Mouse (Mus musculus): ENCODE results near the gene Mdm2. TPM values are rescaled to one million over a fixed set of nuclear protein-coding genes. Genes with fewer than 3 reads are reported as not detected.

Mdm2 gene
- polyA plus RNA-seq, 1 experiment from 2014 or later = 22.0 TPM

GRCm38 (mm10) chr10:117732962-117733592, 22.5 kb upstream of the Mdm2 start:
- Histone ChIP-seq H3K4me1 (replicated peaks; ENCODE audit: insufficient read depth, low read length) (no peaks in the 10 kb centered on the region), H3K9me3 (replicated peaks; ENCODE audit: low read length) (no peaks in the 10 kb centered on the region), H3K4me2 (ENCODE audit: low read length) (no peak overlapping the region), H3K4me3 (replicated peaks; ENCODE audit: low read depth, low read length) (no peak overlapping the region), H3K27ac (no peak overlapping the region), H3K36me3 (ENCODE audit: insufficient read depth, low read length) (peaks cover 6% of the 10 kb centered on the region; the same call in 1 of the 2 replicates), H3K27me3 (ENCODE audit: insufficient read depth, low read length) (no peaks in the 10 kb centered on the region), H3K9ac (ENCODE audit: low read depth, low read length) (no peak overlapping the region)
- WGBS = 87% methylated on average over 14 of the region's 14 CpGs
- ATAC-seq (replicated peaks; ENCODE audit: low FRiP score, low read depth) (no peak), DNase-seq (ENCODE audit: low spot score) (no peak)
- no peak for TF ChIP-seq CTCF (IDR thresholded peaks at IDR 0.05; ENCODE audit: low read depth)

- Histone ChIP-seq H3K4me3 (replicated peaks; ENCODE audit: low read depth, low read length) (no peak overlapping the region), H3K9ac (ENCODE audit: low read depth, low read length) (no peak overlapping the region), H3K4me2 (ENCODE audit: low read length) (no peak overlapping the region), H3K27ac (no peak overlapping the region), H3K36me3 (ENCODE audit: insufficient read depth, low read length) (peaks cover 6% of the 10 kb centered on the region; the same call in 1 of the 2 replicates), H3K27me3 (ENCODE audit: insufficient read depth, low read length) (no peaks in the 10 kb centered on the region), H3K9me3 (replicated peaks; ENCODE audit: low read length) (no peaks in the 10 kb centered on the region), H3K4me1 (replicated peaks; ENCODE audit: insufficient read depth, low read length) (no peaks in the 10 kb centered on the region)
- TF ChIP-seq CTCF (IDR thresholded peaks at IDR 0.05; ENCODE audit: low read depth) = no peak
- no peak for ATAC-seq (replicated peaks; ENCODE audit: low FRiP score, low read depth)
- 94% methylated on average over 5 of the region's 5 CpGs for WGBS
- DNase-seq (ENCODE audit: low spot score) = no peak
Observed at GRCm38 (mm10) chr10:117732184-117732583, 21.6 kb upstream of the Mdm2 start.

GRCm38 (mm10) chr10:117731244-117732101, 20.9 kb upstream of the Mdm2 start:
- H3K4me3 ChIP-seq (replicated peaks; ENCODE audit: low read depth, low read length) = no peak overlapping the region
- DNase-seq (ENCODE audit: low spot score) = peak; percentile 81
- H3K9me3 ChIP-seq (replicated peaks; ENCODE audit: low read length) = no peaks in the 10 kb centered on the region
- TF ChIP-seq CTCF (IDR thresholded peaks at IDR 0.05; ENCODE audit: low read depth) = peak; percentile 85
- 46% methylated on average over 14 of the region's 15 CpGs for WGBS
- peak overlapping the region; percentile 21; the same call in 1 of the 2 replicates for H3K4me2 ChIP-seq (ENCODE audit: low read length)
- H3K9ac ChIP-seq (ENCODE audit: low read depth, low read length) = no peak overlapping the region
- H3K27ac ChIP-seq = no peak overlapping the region
- ATAC-seq (replicated peaks; ENCODE audit: low FRiP score, low read depth) = 0 out of 2 replicates have a peak, but pooled peaks have one; percentile 38
- H3K4me1 ChIP-seq (replicated peaks; ENCODE audit: insufficient read depth, low read length) = no peaks in the 10 kb centered on the region
- H3K36me3 ChIP-seq (ENCODE audit: insufficient read depth, low read length) = peaks cover 5% of the 10 kb centered on the region; the same call in 1 of the 2 replicates
- H3K27me3 ChIP-seq (ENCODE audit: insufficient read depth, low read length) = no peaks in the 10 kb centered on the region

GRCm38 (mm10) chr10:117730637-117731203, 20.2 kb upstream of the Mdm2 start:
- WGBS = 93% methylated on average over 12 of the region's 12 CpGs
- Histone ChIP-seq H3K4me3 (replicated peaks; ENCODE audit: low read depth, low read length) (no peak overlapping the region), H3K4me2 (ENCODE audit: low read length) (no peak overlapping the region), H3K9ac (ENCODE audit: low read depth, low read length) (no peak overlapping the region), H3K4me1 (replicated peaks; ENCODE audit: insufficient read depth, low read length) (no peaks in the 10 kb centered on the region), H3K36me3 (ENCODE audit: insufficient read depth, low read length) (no peaks in the 10 kb centered on the region), H3K27ac (no peak overlapping the region), H3K9me3 (replicated peaks; ENCODE audit: low read length) (no peaks in the 10 kb centered on the region), H3K27me3 (ENCODE audit: insufficient read depth, low read length) (no peaks in the 10 kb centered on the region)
- DNase-seq (ENCODE audit: low spot score) (no peak), ATAC-seq (replicated peaks; ENCODE audit: low FRiP score, low read depth) (no peak)
- no peak for TF ChIP-seq CTCF (IDR thresholded peaks at IDR 0.05; ENCODE audit: low read depth)

- no peak for ATAC-seq (replicated peaks; ENCODE audit: low FRiP score, low read depth)
- TF ChIP-seq CTCF (IDR thresholded peaks at IDR 0.05; ENCODE audit: low read depth) = no peak
- Histone ChIP-seq H3K36me3 (ENCODE audit: insufficient read depth, low read length) (no peaks in the 10 kb centered on the region), H3K9ac (ENCODE audit: low read depth, low read length) (no peak overlapping the region), H3K4me2 (ENCODE audit: low read length) (no peak overlapping the region), H3K4me3 (replicated peaks; ENCODE audit: low read depth, low read length) (no peak overlapping the region), H3K27ac (no peak overlapping the region), H3K4me1 (replicated peaks; ENCODE audit: insufficient read depth, low read length) (no peaks in the 10 kb centered on the region), H3K9me3 (replicated peaks; ENCODE audit: low read length) (no peaks in the 10 kb centered on the region), H3K27me3 (ENCODE audit: insufficient read depth, low read length) (no peaks in the 10 kb centered on the region)
- no peak for DNase-seq (ENCODE audit: low spot score)
- 95% methylated on average over 7 of the region's 7 CpGs for WGBS
Observed at GRCm38 (mm10) chr10:117730140-117730539, 19.6 kb upstream of the Mdm2 start.

- H3K4me2 ChIP-seq (ENCODE audit: low read length) = no peak overlapping the region
- no peaks in the 10 kb centered on the region for H3K27me3 ChIP-seq (ENCODE audit: insufficient read depth, low read length)
- ATAC-seq (replicated peaks; ENCODE audit: low FRiP score, low read depth) (no peak; the same call in 1 of the 2 replicates), DNase-seq (ENCODE audit: low spot score) (no peak)
- H3K9me3 ChIP-seq (replicated peaks; ENCODE audit: low read length) = no peaks in the 10 kb centered on the region
- no peak overlapping the region for H3K27ac ChIP-seq
- H3K4me1 ChIP-seq (replicated peaks; ENCODE audit: insufficient read depth, low read length) = no peaks in the 10 kb centered on the region
- no peak for TF ChIP-seq CTCF (IDR thresholded peaks at IDR 0.05; ENCODE audit: low read depth)
- H3K4me3 ChIP-seq (replicated peaks; ENCODE audit: low read depth, low read length) = no peak overlapping the region
- H3K36me3 ChIP-seq (ENCODE audit: insufficient read depth, low read length) = no peaks in the 10 kb centered on the region
- WGBS = 72% methylated on average over 11 of the region's 11 CpGs
- no peak overlapping the region for H3K9ac ChIP-seq (ENCODE audit: low read depth, low read length)
Observed at GRCm38 (mm10) chr10:117729139-117729814, 18.7 kb upstream of the Mdm2 start.
